Mouse (Mus musculus) G1E-ER4 (cell line): ENCODE measurements around the gene Pla2g4e. TPM values are rescaled to one million over a fixed set of nuclear protein-coding genes. Genes with fewer than 3 reads are reported as not detected.

Source experiments
- GATA1 ChIP-seq: IDR thresholded peaks from one replicate; pipeline ENCODE4 v1.8.0; 2012; ENCODE audit warnings: low read length, inconsistent platforms
- polyA plus RNA-seq: library from polyadenylated mRNA; stranded (reverse); fragments of >175 nt; gene quantifications from 2 replicates; pipeline ENCODE4 v1.2.3, GENCODE M21; 2012

The Pla2g4e gene
- polyA plus RNA-seq, 1 experiment, result not detected

- TF ChIP-seq GATA1, result no peak
Measured at GRCm38 (mm10) chr2:120122983-120123382, 122.2 kb downstream of the Pla2g4e start.

GRCm38 (mm10) chr2:120117346-120117745 is 127.8 kb downstream of the Pla2g4e start:
- no peak for TF ChIP-seq GATA1

Other genes with a start within 250 kb of the Pla2g4e start
- 2.8 and 3.4 TPM in 2 replicates for gene Jmjd7, start 217.9 kb downstream of the Pla2g4e start, polyA plus RNA-seq
- gene Gm28042, start 217.8 kb downstream of the Pla2g4e start, polyA plus RNA-seq, result 0.04 and 0.08 TPM in 2 replicates
- gene Pla2g4b, start 211.9 kb downstream of the Pla2g4e start, polyA plus RNA-seq, result 0.15 and 0.24 TPM in 2 replicates
- 29.7 and 38.5 TPM in 2 replicates for gene Ehd4, start 90.7 kb downstream of the Pla2g4e start, polyA plus RNA-seq
- not detected in 2 replicates for gene Pla2g4d, start 43.9 kb upstream of the Pla2g4e start, polyA plus RNA-seq
- not detected in 2 replicates for gene Pla2g4f, start 68.8 kb upstream of the Pla2g4e start, polyA plus RNA-seq
- 15.2 and 25.1 TPM in 2 replicates for gene Vps39, start 107.8 kb upstream of the Pla2g4e start, polyA plus RNA-seq
- gene Ganc, start 158.6 kb upstream of the Pla2g4e start, polyA plus RNA-seq, result 1.3 and 1.5 TPM in 2 replicates
- 0.45 and 0.57 TPM in 2 replicates for gene Tmem87a, start 158.8 kb upstream of the Pla2g4e start, polyA plus RNA-seq
- not detected in 2 replicates for gene Capn3, start 210.7 kb upstream of the Pla2g4e start, polyA plus RNA-seq